Mouse (Mus musculus): ENCODE results near the gene Wfdc6b. TPM values are rescaled to one million over a fixed set of nuclear protein-coding genes. Genes with fewer than 3 reads are reported as not detected.

Wfdc6b gene
- polyA plus RNA-seq (2014; fragmentation: Illumina TruSeq; extraction: RNeasy Lipid Tissue Mini Kit (QIAGEN cat#74804)): not detected

GRCm38 (mm10) chr2:164613471-164613870 lies at the start of gene Wfdc6b, which contains the start of gene Wfdc8:
TSS of gene Wfdc6b (plus strand) at chr2:164613522.
TSS of gene Wfdc8 (minus strand) at chr2:164613626.

GRCm38 (mm10) chr2:164573359-164573758 lies 40.0 kb upstream of the Wfdc6b start, which contains the start of gene Spint3:
TSS of gene Spint3 (minus strand) at chr2:164573459.

GRCm38 (mm10) chr2:164585025-164585725 lies 28.1 kb upstream of the Wfdc6b start, which contains the start of gene Wfdc6a:
TSS of gene Wfdc6a (minus strand) at chr2:164585447.

GRCm38 (mm10) chr2:164593494-164593893 lies 19.8 kb upstream of the Wfdc6b start, which contains the start of gene Eppin:
TSS of gene Eppin (minus strand) at chr2:164593594.

GRCm38 (mm10) chr2:164638696-164639095 lies 25.4 kb downstream of the Wfdc6b start, which contains the start of gene Wfdc16:
TSS of gene Wfdc16 (minus strand) at chr2:164638796.

GRCm38 (mm10) chr2:164655858-164656257 lies 42.5 kb downstream of the Wfdc6b start, which contains the start of gene Wfdc10:
TSS of gene Wfdc10 (plus strand) at chr2:164656046.

GRCm38 (mm10) chr2:164656483-164656882 lies 43.2 kb downstream of the Wfdc6b start, which contains the start of gene Wfdc9:
TSS of gene Wfdc9 (minus strand) at chr2:164656583.

Other genes with a start within 250 kb of the Wfdc6b start
- not detected for gene Slpi, start 224.4 kb upstream of the Wfdc6b start, polyA plus RNA-seq (2014; fragmentation: Illumina TruSeq; extraction: RNeasy Lipid Tissue Mini Kit (QIAGEN cat#74804))
- gene Rbpjl, start 210.4 kb upstream of the Wfdc6b start, polyA plus RNA-seq (2014; fragmentation: Illumina TruSeq; extraction: RNeasy Lipid Tissue Mini Kit (QIAGEN cat#74804)): not detected
- gene Matn4, start 208.4 kb upstream of the Wfdc6b start, polyA plus RNA-seq (2014; fragmentation: Illumina TruSeq; extraction: RNeasy Lipid Tissue Mini Kit (QIAGEN cat#74804)): not detected
- 107 TPM for gene Sdc4, start 169.6 kb upstream of the Wfdc6b start, polyA plus RNA-seq (2014; fragmentation: Illumina TruSeq; extraction: RNeasy Lipid Tissue Mini Kit (QIAGEN cat#74804))
- gene Sys1, start 156.6 kb upstream of the Wfdc6b start, polyA plus RNA-seq (2014; fragmentation: Illumina TruSeq; extraction: RNeasy Lipid Tissue Mini Kit (QIAGEN cat#74804)): 8.4 TPM
- gene Gm20458, start 152.6 kb upstream of the Wfdc6b start, polyA plus RNA-seq (2014; fragmentation: Illumina TruSeq; extraction: RNeasy Lipid Tissue Mini Kit (QIAGEN cat#74804)): not detected
- gene Trp53tg5, start 139.8 kb upstream of the Wfdc6b start, polyA plus RNA-seq (2014; fragmentation: Illumina TruSeq; extraction: RNeasy Lipid Tissue Mini Kit (QIAGEN cat#74804)): not detected
- gene Dbndd2, start 127.4 kb upstream of the Wfdc6b start, polyA plus RNA-seq (2014; fragmentation: Illumina TruSeq; extraction: RNeasy Lipid Tissue Mini Kit (QIAGEN cat#74804)): 4.7 TPM
- 8.6 TPM for gene Pigt, start 116.0 kb upstream of the Wfdc6b start, polyA plus RNA-seq (2014; fragmentation: Illumina TruSeq; extraction: RNeasy Lipid Tissue Mini Kit (QIAGEN cat#74804))
- gene Wfdc2, start 51.1 kb upstream of the Wfdc6b start, polyA plus RNA-seq (2014; fragmentation: Illumina TruSeq; extraction: RNeasy Lipid Tissue Mini Kit (QIAGEN cat#74804)): 1.8 TPM
- not detected for gene Spint3, start 40.1 kb upstream of the Wfdc6b start, polyA plus RNA-seq (2014; fragmentation: Illumina TruSeq; extraction: RNeasy Lipid Tissue Mini Kit (QIAGEN cat#74804))
- 0.66 TPM for gene Wfdc6a, start 28.1 kb upstream of the Wfdc6b start, polyA plus RNA-seq (2014; fragmentation: Illumina TruSeq; extraction: RNeasy Lipid Tissue Mini Kit (QIAGEN cat#74804))
- gene Eppin, start 19.9 kb upstream of the Wfdc6b start, polyA plus RNA-seq (2014; fragmentation: Illumina TruSeq; extraction: RNeasy Lipid Tissue Mini Kit (QIAGEN cat#74804)): not detected
- gene Wfdc8, start 104 bp downstream of the Wfdc6b start, polyA plus RNA-seq (2014; fragmentation: Illumina TruSeq; extraction: RNeasy Lipid Tissue Mini Kit (QIAGEN cat#74804)): not detected
- gene Wfdc16, start 25.3 kb downstream of the Wfdc6b start, polyA plus RNA-seq (2014; fragmentation: Illumina TruSeq; extraction: RNeasy Lipid Tissue Mini Kit (QIAGEN cat#74804)): not detected
- gene Wfdc10, start 42.5 kb downstream of the Wfdc6b start, polyA plus RNA-seq (2014; fragmentation: Illumina TruSeq; extraction: RNeasy Lipid Tissue Mini Kit (QIAGEN cat#74804)): 4.0 TPM
- not detected for gene Wfdc9, start 43.1 kb downstream of the Wfdc6b start, polyA plus RNA-seq (2014; fragmentation: Illumina TruSeq; extraction: RNeasy Lipid Tissue Mini Kit (QIAGEN cat#74804))
- not detected for gene Wfdc11, start 60.6 kb downstream of the Wfdc6b start, polyA plus RNA-seq (2014; fragmentation: Illumina TruSeq; extraction: RNeasy Lipid Tissue Mini Kit (QIAGEN cat#74804))
- not detected for gene Wfdc13, start 71.6 kb downstream of the Wfdc6b start, polyA plus RNA-seq (2014; fragmentation: Illumina TruSeq; extraction: RNeasy Lipid Tissue Mini Kit (QIAGEN cat#74804))
- gene Spint4, start 85.0 kb downstream of the Wfdc6b start, polyA plus RNA-seq (2014; fragmentation: Illumina TruSeq; extraction: RNeasy Lipid Tissue Mini Kit (QIAGEN cat#74804)): not detected
- gene Spint5, start 101.8 kb downstream of the Wfdc6b start, polyA plus RNA-seq (2014; fragmentation: Illumina TruSeq; extraction: RNeasy Lipid Tissue Mini Kit (QIAGEN cat#74804)): not detected
- gene Wfdc3, start 132.4 kb downstream of the Wfdc6b start, polyA plus RNA-seq (2014; fragmentation: Illumina TruSeq; extraction: RNeasy Lipid Tissue Mini Kit (QIAGEN cat#74804)): 0.57 TPM
- gene Dnttip1, start 132.5 kb downstream of the Wfdc6b start, polyA plus RNA-seq (2014; fragmentation: Illumina TruSeq; extraction: RNeasy Lipid Tissue Mini Kit (QIAGEN cat#74804)): 5.2 TPM
- gene Ube2c, start 156.4 kb downstream of the Wfdc6b start, polyA plus RNA-seq (2014; fragmentation: Illumina TruSeq; extraction: RNeasy Lipid Tissue Mini Kit (QIAGEN cat#74804)): 21.0 TPM
- gene Tnnc2, start 166.4 kb downstream of the Wfdc6b start, polyA plus RNA-seq (2014; fragmentation: Illumina TruSeq; extraction: RNeasy Lipid Tissue Mini Kit (QIAGEN cat#74804)): not detected
- 2.3 TPM for gene Snx21, start 172.3 kb downstream of the Wfdc6b start, polyA plus RNA-seq (2014; fragmentation: Illumina TruSeq; extraction: RNeasy Lipid Tissue Mini Kit (QIAGEN cat#74804))
- not detected for gene Acot8, start 191.4 kb downstream of the Wfdc6b start, polyA plus RNA-seq (2014; fragmentation: Illumina TruSeq; extraction: RNeasy Lipid Tissue Mini Kit (QIAGEN cat#74804))
- 3.5 TPM for gene Zswim3, start 191.6 kb downstream of the Wfdc6b start, polyA plus RNA-seq (2014; fragmentation: Illumina TruSeq; extraction: RNeasy Lipid Tissue Mini Kit (QIAGEN cat#74804))
- 3.2 TPM for gene Zswim1, start 209.2 kb downstream of the Wfdc6b start, polyA plus RNA-seq (2014; fragmentation: Illumina TruSeq; extraction: RNeasy Lipid Tissue Mini Kit (QIAGEN cat#74804))
- not detected for gene Spata25, start 215.0 kb downstream of the Wfdc6b start, polyA plus RNA-seq (2014; fragmentation: Illumina TruSeq; extraction: RNeasy Lipid Tissue Mini Kit (QIAGEN cat#74804))
- 36.8 TPM for gene Ctsa, start 219.4 kb downstream of the Wfdc6b start, polyA plus RNA-seq (2014; fragmentation: Illumina TruSeq; extraction: RNeasy Lipid Tissue Mini Kit (QIAGEN cat#74804))
- not detected for gene Neurl2, start 219.9 kb downstream of the Wfdc6b start, polyA plus RNA-seq (2014; fragmentation: Illumina TruSeq; extraction: RNeasy Lipid Tissue Mini Kit (QIAGEN cat#74804))
- 3.1 TPM for gene Pltp, start 244.2 kb downstream of the Wfdc6b start, polyA plus RNA-seq (2014; fragmentation: Illumina TruSeq; extraction: RNeasy Lipid Tissue Mini Kit (QIAGEN cat#74804))